Mouse (Mus musculus): ENCODE measurements around the gene Gm21969.

DNA sequence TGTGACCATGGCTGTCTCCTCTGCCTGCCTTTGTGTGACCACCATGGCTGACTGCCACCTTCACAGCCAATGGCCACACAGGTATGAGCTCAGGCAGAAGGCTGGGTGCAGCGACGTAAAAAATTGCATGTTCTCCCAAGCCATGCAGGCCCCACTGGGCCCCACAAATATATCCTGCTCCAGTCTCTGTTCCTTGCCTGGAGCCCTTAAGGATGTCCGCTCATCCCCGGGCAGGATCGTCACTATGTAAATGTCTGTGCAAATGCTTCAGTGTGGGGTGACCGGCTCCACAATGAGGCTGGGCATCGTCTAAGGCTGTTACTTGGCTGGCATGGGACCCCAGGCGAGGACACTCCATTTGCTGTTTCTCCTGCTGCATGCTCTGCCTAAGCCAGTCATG lies 50.3 kb downstream of the Gm21969 start, which contains the start of gene Tas1r2:
- no peak for TF ChIP-seq CTCF (conservative IDR thresholded peaks at IDR 0.05; ENCODE audit: insufficient read depth, insufficient read length, low read depth, low read length)
- no peak for TF ChIP-seq POLR2A (IDR thresholded peaks at IDR 0.05; ENCODE audit: low read depth, low read length)

Measured in kidney, adult 2 months (tissue).